Mouse (Mus musculus) heart, postnatal 0 days (tissue): ENCODE results near the gene Ripk3. TPM values are rescaled to one million over a fixed set of nuclear protein-coding genes. Genes with fewer than 3 reads are reported as not detected.
"Not testable (repeated sequence)": the region's sequence is repeated elsewhere in the genome, so short reads cannot be mapped to it uniquely, and the experiment has no call there.

ENCODE experiments used
- ATAC-seq: fragments of 200-750 bp; cut with Nextera tagmentation; 2 replicates; pipeline ENCODE4 v1.8.0; 2017; ENCODE audit warnings: low read depth, moderate number of reproducible peaks, moderate library complexity; ENCODE audit not compliant: insufficient read depth
- DNase-seq: peaks from one replicate; pipeline ENCODE4 v3.0.0-alpha.2; 2016; ENCODE audit warnings: low spot score
- H3K27ac ChIP-seq: fragments of 300-500 bp; sonication (generic); 2 replicates; pipeline ENCODE4 v1.5.1; 2014; ENCODE audit warnings: low read depth, mild to moderate bottlenecking
- H3K27me3 ChIP-seq: fragments of 300-500 bp; sonication (generic); 2 replicates; pipeline ENCODE4 v1.6.1; 2014; ENCODE audit warnings: low read length, mixed read lengths; ENCODE audit not compliant: control insufficient read depth, insufficient read depth
- H3K36me3 ChIP-seq: fragments of 300-500 bp; sonication (generic); replicated peaks from 2 replicates; pipeline ENCODE4 v1.6.1; 2014; ENCODE audit warnings: low read length, mixed read lengths; ENCODE audit not compliant: control insufficient read depth, insufficient read depth
- H3K4me1 ChIP-seq: fragments of 300-500 bp; sonication (generic); 2 replicates; pipeline ENCODE4 v1.6.1; 2014; ENCODE audit warnings: antibody characterized with exemption; ENCODE audit not compliant: control insufficient read depth, insufficient read depth
- H3K4me2 ChIP-seq: fragments of 300-500 bp; sonication (generic); 2 replicates; pipeline ENCODE4 v1.6.1; 2014; ENCODE audit warnings: low read depth, mild to moderate bottlenecking, low read length, moderate library complexity
- H3K4me3 ChIP-seq: fragments of 300-500 bp; sonication (generic); 2 replicates; pipeline ENCODE4 v1.5.1; 2014; ENCODE audit warnings: low read depth, low read length
- H3K9ac ChIP-seq: fragments of 300-500 bp; sonication (generic); replicated peaks from 2 replicates; pipeline ENCODE4 v1.6.1; 2014; ENCODE audit warnings: low read depth, low read length, mixed read lengths
- H3K9me3 ChIP-seq: fragments of 300-500 bp; sonication (generic); replicated peaks from 2 replicates; pipeline ENCODE4 v1.6.1; 2016; ENCODE audit warnings: low read length; ENCODE audit not compliant: control insufficient read depth
- CTCF ChIP-seq: IDR thresholded peaks from 2 replicates; pipeline ENCODE4 v1.5.1; 2016; ENCODE audit warnings: antibody characterized with exemption, control low read depth, low read depth
- EP300 ChIP-seq: IDR thresholded peaks from 2 replicates; pipeline ENCODE4 v1.6.1; 2016; ENCODE audit warnings: antibody characterized with exemption, low read depth
- WGBS: fragments of 180-500 bp; shearing (Covaris S2); extraction: QIAGEN DNeasy Blood & Tissue Kit; methylation state at CpG from one replicate; pipeline ENCODE4 v1.1.7; 2014; 5-methylcytosine and 5-hydroxymethylcytosine counted together
- polyA plus RNA-seq: library from polyadenylated mRNA; unstranded; fragments of >200 nt; fragmentation: Nextera tagmentation; extraction: Ambion mirVana; gene quantifications from 2 replicates; pipeline ENCODE4 v1.2.1, GENCODE M21; 2015
- total RNA-seq: library from RNA; depleted of rRNA; stranded (reverse); fragments of >200 nt; gene quantifications from 2 replicates; pipeline ENCODE4 v1.2.3, GENCODE M21; 2014; ENCODE audit warnings: low replicate concordance

Ripk3 gene
- total and polyA plus RNA-seq, 2 experiments from 2014 or later: 8.5 to 9.3 TPM

DNA sequence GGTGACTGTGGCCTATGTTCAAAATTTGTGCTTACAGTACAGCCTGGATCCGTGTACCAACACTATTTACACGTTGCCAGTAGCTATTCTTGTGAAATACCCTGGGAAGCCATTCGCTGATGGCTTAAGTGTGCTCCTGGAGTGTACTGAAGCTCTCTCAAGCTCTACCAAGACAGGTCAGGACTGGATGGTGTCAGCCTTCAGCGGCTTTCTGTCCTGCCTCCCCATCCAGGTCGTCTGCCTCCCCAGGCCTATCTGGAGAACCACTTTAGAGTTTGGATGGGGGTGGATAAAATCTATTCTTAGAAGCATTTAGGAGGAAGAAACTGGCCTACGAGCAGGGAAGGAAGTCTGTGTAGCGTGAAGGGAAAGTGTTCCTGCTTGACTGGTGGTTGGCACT, 25.5 kb downstream of the Ripk3 start:
- Histone ChIP-seq H3K36me3 (no peaks in the 10 kb centered on the region), H3K27ac (0 out of 2 replicates have a peak overlapping the region, but pooled peaks have one; percentile 5), H3K4me2 (no peak overlapping the region; the same call in 1 of the 2 replicates), H3K4me1 (peaks cover 26% of the 10 kb centered on the region), H3K9ac (peak overlapping the region; percentile 37; the same call in 1 of the 2 replicates), H3K4me3 (no peak overlapping the region), H3K27me3 (peaks cover 26% of the 10 kb centered on the region), H3K9me3 (no peaks in the 10 kb centered on the region)
- ATAC-seq: no peak
- DNase-seq: no peak
- TF ChIP-seq CTCF (no peak), EP300 (no peak)
- 16% methylated on average over 7 of the region's 7 CpGs for WGBS

GRCm38 (mm10) chr14:55762001-55762821, 26.5 kb downstream of the Ripk3 start:
- Histone ChIP-seq H3K27ac (0 out of 2 replicates have a peak overlapping the region, but pooled peaks have one; percentile 5), H3K9ac (peak overlapping the region; percentile 37), H3K4me1 (peaks cover 20% of the 10 kb centered on the region; the same call in 1 of the 2 replicates), H3K9me3 (no peaks in the 10 kb centered on the region), H3K36me3 (no peaks in the 10 kb centered on the region), H3K27me3 (peaks cover 19% of the 10 kb centered on the region), H3K4me3 (peak overlapping the region; percentile 51), H3K4me2 (peak overlapping the region; percentile 91)
- peak; percentile 55 for ATAC-seq
- DNase-seq: peak; percentile 65
- WGBS: under 1% methylated on average over 70 of the region's 77 CpGs
- TF ChIP-seq EP300 (no peak), CTCF (peak; percentile 13; the same call in 1 of the 2 replicates)

- 78% methylated on average over 6 of the region's 6 CpGs for WGBS
- Histone ChIP-seq H3K9me3 (no peaks in the 10 kb centered on the region), H3K4me3 (peak within 1 kb of the TSS; percentile 51), H3K4me1 (peaks cover 20% of the 10 kb centered on the region; the same call in 1 of the 2 replicates), H3K36me3 (no peaks in the 10 kb centered on the region), H3K9ac (peak within 1 kb of the TSS; percentile 37), H3K27me3 (peaks cover 17% of the 10 kb centered on the region), H3K4me2 (peak within 1 kb of the TSS; percentile 91), H3K27ac (no peak within 1 kb of the TSS)
- DNase-seq (no peak), ATAC-seq (no peak)
- TF ChIP-seq CTCF: no peak
- TF ChIP-seq EP300: no peak
Measured at GRCm38 (mm10) chr14:55761163-55761562, 27.5 kb downstream of the Ripk3 start, which contains the start of gene Ltb4r2. Gene Ltb4r2, plus strand, starts transcription at chr14:55761428.

GRCm38 (mm10) chr14:55760156-55760555, 28.5 kb downstream of the Ripk3 start:
- Histone ChIP-seq H3K4me3 (peak overlapping the region; percentile 28), H3K4me1 (peaks cover 20% of the 10 kb centered on the region; the same call in 1 of the 2 replicates), H3K4me2 (peak overlapping the region; percentile 54), H3K27me3 (peaks cover 12% of the 10 kb centered on the region)
- TF ChIP-seq CTCF: peak; percentile 80
- 1% methylated on average over 5 of the region's 6 CpGs for WGBS
- not testable (repeated sequence) for H3K27ac ChIP-seq, H3K36me3 ChIP-seq, H3K9me3 ChIP-seq, H3K9ac ChIP-seq
- ATAC-seq: peak; percentile 42
- peak; percentile 53 for DNase-seq

DNA sequence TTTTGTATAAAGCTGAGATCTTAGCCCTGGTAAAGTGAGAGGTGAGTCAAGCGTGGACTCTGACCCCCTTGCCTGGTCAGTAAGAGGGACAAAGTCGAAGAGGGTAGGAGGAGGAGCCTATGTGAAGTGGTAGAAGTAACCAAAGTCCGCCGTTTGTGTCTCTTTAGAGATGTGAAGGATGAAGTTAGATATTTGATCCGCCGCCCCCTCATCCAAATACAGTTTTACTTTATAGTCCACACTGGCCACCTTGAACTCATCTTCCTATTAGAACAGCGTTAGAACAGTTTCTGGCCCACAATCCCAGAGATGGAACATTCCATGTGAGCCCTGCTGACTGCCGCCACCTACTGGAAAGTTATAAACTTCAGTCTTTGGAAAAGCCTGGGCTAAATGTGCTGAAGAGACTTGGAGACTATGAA, 30.3 kb downstream of the Ripk3 start, which contains the start of gene Cideb:
Cideb (minus strand) TSS at position 96 of the 422 bp plus-strand sequence.
- Histone ChIP-seq H3K9me3 (no peaks in the 10 kb centered on the region), H3K9ac (no peak within 1 kb of the TSS), H3K4me1 (peaks cover 16% of the 10 kb centered on the region; the same call in 1 of the 2 replicates), H3K27me3 (peaks cover 12% of the 10 kb centered on the region), H3K36me3 (peaks cover 27% of the 10 kb centered on the region), H3K4me3 (no peak within 1 kb of the TSS), H3K27ac (no peak within 1 kb of the TSS), H3K4me2 (peak within 1 kb of the TSS; percentile 32)
- DNase-seq (peak; percentile 73), ATAC-seq (0 out of 2 replicates have a peak, but pooled peaks have one; percentile 14)
- no peak for TF ChIP-seq EP300
- TF ChIP-seq CTCF: peak; percentile 73
- 7% methylated on average over 8 of the region's 8 CpGs for WGBS
